Mouse (Mus musculus) kidney, adult 2 months (tissue): Measurements from ENCODE around the gene Nop2.

Experiments used
- CTCF ChIP-seq: fragments of 200-500 bp; conservative IDR thresholded peaks from 2 replicates; pipeline ENCODE4 v1.5.1; 2011; ENCODE audit warnings: low read depth, mild to moderate bottlenecking, control low read depth, low read length, moderate library complexity, mixed read lengths; ENCODE audit not compliant: insufficient read depth, insufficient read length
- POLR2A ChIP-seq: fragments of 200-500 bp; IDR thresholded peaks from one replicate; pipeline ENCODE4 v1.6.1; 2011; ENCODE audit warnings: low read depth, low read length, control low read depth

- TF ChIP-seq CTCF (peak; percentile 52), POLR2A (peak; percentile 38)
Observed at GRCm38 (mm10) chr6:125145001-125145400, 13.3 kb downstream of the Nop2 start, which contains the start of gene Iffo1.
